Mouse (Mus musculus) layer of hippocampus, adult 9-10 months (tissue): Measurements from ENCODE around the gene Arhgdib.
"Not testable (repeated sequence)": the region's sequence is repeated elsewhere in the genome, so short reads cannot be mapped to it uniquely, and the experiment has no call there.

ENCODE experiments used
- DNase-seq: peaks from one replicate; pipeline ENCODE4 v3.0.0; 2022; ENCODE audit warnings: low spot score

The Arhgdib gene

GRCm38 (mm10) chr6:136887854-136888253, 53.8 kb downstream of the Arhgdib start:
- DNase-seq = no peak

- not testable (repeated sequence) for DNase-seq
Measured at GRCm38 (mm10) chr6:136884766-136885165, 56.9 kb downstream of the Arhgdib start.

GRCm38 (mm10) chr6:136883961-136884360, 57.7 kb downstream of the Arhgdib start:
- DNase-seq = no peak

GRCm38 (mm10) chr6:136883431-136883915, 58.2 kb downstream of the Arhgdib start:
- DNase-seq = no peak

GRCm38 (mm10) chr6:136881678-136882077, 60.0 kb downstream of the Arhgdib start:
- DNase-seq = no peak

- no peak for DNase-seq
Measured at GRCm38 (mm10) chr6:136875670-136876069, 66.0 kb downstream of the Arhgdib start, which contains the start of gene Mgp. Mgp (minus strand) TSS chr6:136875823.

GRCm38 (mm10) chr6:136874599-136874998, 67.1 kb downstream of the Arhgdib start:
- no peak for DNase-seq
